18 mouse cellular contexts compared by ENCODE assay signal in the genomic region with DNA sequence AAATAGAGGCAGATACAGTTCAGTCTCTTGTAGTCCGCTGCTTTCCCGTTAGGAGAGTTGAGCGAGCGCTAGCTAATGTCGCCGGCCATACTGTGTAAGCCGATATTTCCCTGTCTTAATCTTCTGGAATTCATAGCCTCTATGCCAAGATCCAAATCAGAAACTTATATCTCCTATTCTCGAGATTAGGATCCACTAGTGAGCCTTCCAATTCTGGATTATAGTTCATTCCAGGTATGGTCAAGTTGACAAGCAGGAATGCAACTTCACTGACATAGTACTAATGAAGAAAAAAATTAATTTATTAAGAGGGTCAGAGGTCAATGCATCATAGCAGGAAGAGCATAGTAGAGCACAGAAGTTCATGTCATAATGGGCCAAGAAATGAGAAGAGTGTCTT. TPM values are rescaled to one million over a fixed set of nuclear protein-coding genes. Genes with fewer than 3 reads are reported as not detected.
DNase-seq lines count a peak whose midpoint lies in the region; ATAC-seq and TF ChIP-seq lines count a peak whose summit lies in the region.
"Had no signal": no experiment of that assay in that cellular context is flagged by ENCODE, and none has a peak within 500 bp of the region (broad histone marks: within the 10 kb centered on the region; RNA-seq: fewer than 3 reads in every experiment).

A gene (minus strand): TSS at position 101 of the 400 bp plus-strand sequence.

- H3K4me3 ChIP-seq in heart, embryonic 10.5 days = no peak within 1 kb of the TSS
- no peak within 1 kb of the TSS for H3K4me3 ChIP-seq in G1E (ENCODE audit: low read depth, low read length)
- no peak within 1 kb of the TSS for H3K4me3 ChIP-seq in forebrain, embryonic 16.5 days (replicated peaks; ENCODE audit: low read length)
- H3K4me3 ChIP-seq in midbrain, embryonic 10.5 days = no peak within 1 kb of the TSS
- H3K4me3 ChIP-seq: embryonic facial prominence, embryonic 15.5 days; forebrain, embryonic 12.5 days; heart, embryonic 13.5 days; hindbrain, embryonic 15.5 days had no signal

- no peak for DNase-seq in heart, postnatal 10 days
- DNase-seq in heart, embryonic 10.5 days (ENCODE audit: low spot score) = no peak
- DNase-seq in G1E (ENCODE audit: low spot score) = no peak
- DNase-seq in adrenal gland, postnatal 36 days = no peak
- DNase-seq in layer of hippocampus, postnatal 36 days = no peak
- no peak for DNase-seq in midbrain, embryonic 10.5 days (ENCODE audit: low spot score)
- DNase-seq: cerebellum, adult 11-12 months; kidney, adult 18-20 months; lung, postnatal 14 days; right cerebral cortex, postnatal 14 days had no signal

- no peak within 1 kb of the TSS for H3K4me2 ChIP-seq in forebrain, embryonic 16.5 days (ENCODE audit: low read length)
- H3K4me2 ChIP-seq: embryonic facial prominence, embryonic 15.5 days; forebrain, embryonic 12.5 days; heart, embryonic 13.5 days; hindbrain, embryonic 15.5 days; midbrain, embryonic 11.5 days had no signal

- no peak within 1 kb of the TSS for H3K27ac ChIP-seq in heart, embryonic 10.5 days
- H3K27ac ChIP-seq in forebrain, embryonic 16.5 days (ENCODE audit: low read length) = no peak within 1 kb of the TSS
- no peak within 1 kb of the TSS for H3K27ac ChIP-seq in midbrain, embryonic 10.5 days (replicated peaks)
- H3K27ac ChIP-seq: embryonic facial prominence, embryonic 15.5 days; forebrain, embryonic 12.5 days; heart, embryonic 13.5 days; hindbrain, embryonic 15.5 days; liver, embryonic 14.5 days had no signal

- no peak within 1 kb of the TSS for H3K9ac ChIP-seq in forebrain, embryonic 16.5 days (replicated peaks; ENCODE audit: low read depth, low read length)
- H3K9ac ChIP-seq: embryonic facial prominence, embryonic 15.5 days; forebrain, embryonic 12.5 days; heart, embryonic 13.5 days; hindbrain, embryonic 15.5 days; liver, embryonic 14.5 days had no signal

- no peak for ATAC-seq in G1E (ENCODE audit: extremely low read depth, insufficient number of reproducible peaks, low FRiP score, poor library complexity, severe bottlenecking)
- no peak for ATAC-seq in forebrain, embryonic 16.5 days
- ATAC-seq in frontal cortex, adult (ENCODE audit: low TSS enrichment) = no peak

- H3K9me3 ChIP-seq in heart, embryonic 10.5 days = no peaks in the 10 kb centered on the region
- H3K9me3 ChIP-seq in G1E (replicated peaks) = no peaks in the 10 kb centered on the region
- H3K9me3 ChIP-seq in forebrain, embryonic 16.5 days (ENCODE audit: control insufficient read depth, low read length) = 0 out of 2 replicates have a peak, but pooled peaks cover 2% of the 10 kb centered on the region
- no peaks in the 10 kb centered on the region; the same call in 1 of the 2 replicates for H3K9me3 ChIP-seq in midbrain, embryonic 10.5 days (replicated peaks)
- H3K9me3 ChIP-seq: embryonic facial prominence, embryonic 15.5 days; forebrain, embryonic 12.5 days; hindbrain, embryonic 15.5 days had no signal

- intact Hi-C loops in heart, postnatal 10 days (cut with DNase I) = no loop called here

- no peaks in the 10 kb centered on the region for H3K27me3 ChIP-seq in heart, embryonic 10.5 days (ENCODE audit: insufficient read depth, poor library complexity, severe bottlenecking)
- H3K27me3 ChIP-seq in G1E (ENCODE audit: insufficient read depth, low read length) = no peaks in the 10 kb centered on the region
- no peaks in the 10 kb centered on the region for H3K27me3 ChIP-seq in forebrain, embryonic 16.5 days (replicated peaks; ENCODE audit: control insufficient read depth, insufficient read depth, low read length)
- H3K27me3 ChIP-seq in midbrain, embryonic 10.5 days (ENCODE audit: low read depth, poor library complexity, severe bottlenecking) = no peaks in the 10 kb centered on the region
- H3K27me3 ChIP-seq: embryonic facial prominence, embryonic 15.5 days; forebrain, embryonic 12.5 days; heart, embryonic 13.5 days; hindbrain, embryonic 15.5 days had no signal

- no peak for TF ChIP-seq CTCF in G1E (IDR thresholded peaks at IDR 0.05; ENCODE audit: low read depth, low read length)

- no peaks in the 10 kb centered on the region for H3K36me3 ChIP-seq in heart, embryonic 10.5 days
- no peaks in the 10 kb centered on the region for H3K36me3 ChIP-seq in G1E (replicated peaks)
- H3K36me3 ChIP-seq in forebrain, embryonic 16.5 days (ENCODE audit: control insufficient read depth, insufficient read depth) = no peaks in the 10 kb centered on the region
- no peaks in the 10 kb centered on the region for H3K36me3 ChIP-seq in midbrain, embryonic 10.5 days
- H3K36me3 ChIP-seq: embryonic facial prominence, embryonic 15.5 days; forebrain, embryonic 12.5 days; heart, embryonic 13.5 days; hindbrain, embryonic 15.5 days had no signal

- 91% methylated on average over 8 of the region's 8 CpGs for WGBS in heart, embryonic 10.5 days
- WGBS in forebrain, embryonic 16.5 days = 96% methylated on average over 8 of the region's 8 CpGs
- WGBS in midbrain, embryonic 10.5 days = 96% methylated on average over 8 of the region's 8 CpGs

- no peaks in the 10 kb centered on the region for H3K4me1 ChIP-seq in heart, embryonic 10.5 days
- H3K4me1 ChIP-seq in G1E (ENCODE audit: insufficient read depth, low read depth, low read length) = no peaks in the 10 kb centered on the region
- no peaks in the 10 kb centered on the region for H3K4me1 ChIP-seq in forebrain, embryonic 16.5 days (replicated peaks; ENCODE audit: control insufficient read depth, insufficient read depth, low read length)
- no peaks in the 10 kb centered on the region for H3K4me1 ChIP-seq in midbrain, embryonic 10.5 days
- H3K4me1 ChIP-seq: embryonic facial prominence, embryonic 15.5 days; forebrain, embryonic 12.5 days; heart, embryonic 13.5 days; hindbrain, embryonic 15.5 days had no signal

RNA-seq across cellular contexts. Expression of the gene that starts here (rescaled TPM):
- 10 to 100 TPM; 15.0 to 25.2 TPM for total RNA-seq in heart, postnatal 10 days (2021)
- polyA plus RNA-seq in heart, embryonic 10.5 days (2016; fragmentation: Nextera tagmentation; extraction: Ambion mirVana) = 2.1 and 3.2 TPM in 2 replicates
- total RNA-seq in G1E (2014; fragmentation: Nextera tagmentation) (20.6 and 28.0 TPM in 2 replicates), G1E (2017) (33.7 and 42.7 TPM in 2 replicates)
- 0.26 and 0.55 TPM in 2 replicates for polyA plus RNA-seq in G1E (2012)
- 10 to 100 TPM; 12.6 to 12.8 TPM for total RNA-seq in adrenal gland, postnatal 36 days (2021)
- 10 to 100 TPM; 27.0 to 27.9 TPM for total RNA-seq in layer of hippocampus, postnatal 36 days (2021)
- polyA plus RNA-seq in forebrain, embryonic 16.5 days (2015; fragmentation: Nextera tagmentation; extraction: Ambion mirVana) = 1.7 and 2.6 TPM in 2 replicates
- polyA plus RNA-seq in midbrain, embryonic 10.5 days (2016; fragmentation: Nextera tagmentation; extraction: Ambion mirVana) = 3.1 and 4.0 TPM in 2 replicates
